Mouse (Mus musculus) CH12.LX (cell line): Measurements from ENCODE around the gene Zfp423. TPM values are rescaled to one million over a fixed set of nuclear protein-coding genes. Genes with fewer than 3 reads are reported as not detected.

Experiments
- DNase-seq: peaks from one replicate; pipeline ENCODE4 v3.0.0-alpha.2; 2013; ENCODE audit errors: extremely low read depth
- H3K27ac ChIP-seq: 2 replicates; pipeline ENCODE4 v1.5.1; 2012; ENCODE audit warnings: low read depth, mild to moderate bottlenecking, control low read depth, moderate library complexity; ENCODE audit not compliant: insufficient read depth
- H3K27me3 ChIP-seq: replicated peaks from 2 replicates; pipeline ENCODE3; 2012; ENCODE audit warnings: inconsistent platforms
- H3K36me3 ChIP-seq, 2 experiments: replicated peaks in 1 of 2; 2 replicates each; pipeline versions ENCODE3 to v1.6.1; 2012; ENCODE audit warnings: inconsistent platforms in 1 of 2, low read length in 1 of 2, mild to moderate bottlenecking in 1 of 2, mixed read lengths in 1 of 2, moderate library complexity in 1 of 2; ENCODE audit not compliant: control insufficient read depth in 1 of 2, insufficient read depth in 1 of 2
- H3K4me1 ChIP-seq, 2 experiments: 2 replicates each; pipeline ENCODE4 v1.6.1; 2012; ENCODE audit warnings: inconsistent platforms in 1 of 2, moderate library complexity in 1 of 2; ENCODE audit not compliant: insufficient read depth in 2 of 2, control insufficient read depth in 1 of 2
- H3K4me2 ChIP-seq: 2 replicates; pipeline ENCODE4 v1.6.1; 2012; ENCODE audit warnings: low read depth, mild to moderate bottlenecking, control low read depth; ENCODE audit not compliant: poor library complexity, insufficient read depth, severe bottlenecking
- H3K4me3 ChIP-seq, 3 experiments: fragments of 150-350 bp in 1 of 3; sonication (generic) in 1 of 3; replicated peaks in 1 of 3; 2 replicates each; pipeline versions ENCODE3 to v1.5.1; 2011 to 2012; ENCODE audit warnings: low read depth in 2 of 3, low read length in 2 of 3, mild to moderate bottlenecking in 2 of 3, moderate library complexity in 2 of 3, control low read depth in 1 of 3, improper control_type of control experiment in 1 of 3, inconsistent platforms in 1 of 3, mixed read lengths in 1 of 3; ENCODE audit not compliant: poor library complexity in 1 of 3
- H3K79me2 ChIP-seq: replicated peaks from 2 replicates; pipeline ENCODE4 v1.6.1; 2012; ENCODE audit warnings: mild to moderate bottlenecking, moderate library complexity; ENCODE audit not compliant: control insufficient read depth, poor library complexity, insufficient read depth, severe bottlenecking; ENCODE audit errors: extremely low read depth
- H3K9ac ChIP-seq: 2 replicates; pipeline ENCODE4 v1.6.1; 2012; ENCODE audit warnings: low read depth, mild to moderate bottlenecking, control low read depth, moderate library complexity; ENCODE audit not compliant: insufficient read depth
- H3K9me3 ChIP-seq: replicated peaks from 2 replicates; pipeline ENCODE3; 2012; ENCODE audit warnings: low read length, inconsistent platforms, mixed read lengths
- CHD1 ChIP-seq: IDR thresholded peaks from 2 replicates; pipeline ENCODE4 v1.6.1; 2012; ENCODE audit warnings: low read depth, low read length, improper control_type of control experiment, inconsistent platforms
- CTCF ChIP-seq, 2 experiments: IDR thresholded peaks in 1 of 2; conservative IDR thresholded peaks in 1 of 2; 2 replicates each; pipeline ENCODE4 v1.5.1; 2011 to 2012; ENCODE audit warnings: low read depth in 2 of 2, low read length in 2 of 2, improper control_type of control experiment in 1 of 2, inconsistent platforms in 1 of 2, mild to moderate bottlenecking in 1 of 2, moderate library complexity in 1 of 2
- E2F4 ChIP-seq: IDR thresholded peaks from 2 replicates; pipeline ENCODE4 v1.6.1; 2011; ENCODE audit warnings: low read depth, low read length, improper control_type of control experiment; ENCODE audit not compliant: insufficient replicate concordance
- ETS1 ChIP-seq: conservative IDR thresholded peaks from 2 replicates; pipeline ENCODE4 v1.6.1; 2012; ENCODE audit warnings: low read depth, mild to moderate bottlenecking, inconsistent platforms, low read length, improper control_type of control experiment, moderate library complexity
- GABPA ChIP-seq: IDR thresholded peaks from 2 replicates; pipeline ENCODE4 v1.6.1; 2012; ENCODE audit warnings: low read depth, low read length, improper control_type of control experiment, inconsistent platforms; ENCODE audit not compliant: insufficient replicate concordance
- JUN ChIP-seq: IDR thresholded peaks from 2 replicates; pipeline ENCODE4 v1.6.1; 2011; ENCODE audit warnings: low read depth, mild to moderate bottlenecking, low read length, improper control_type of control experiment, moderate library complexity; ENCODE audit not compliant: insufficient read depth
- JUND ChIP-seq: conservative IDR thresholded peaks from 2 replicates; pipeline ENCODE4 v1.6.1; 2011; ENCODE audit warnings: low read depth, low read length, improper control_type of control experiment
- KAT2A ChIP-seq: IDR thresholded peaks from 2 replicates; pipeline ENCODE4 v1.6.1; 2012; ENCODE audit warnings: low read length, improper control_type of control experiment, inconsistent platforms; ENCODE audit not compliant: insufficient replicate concordance
- MAX ChIP-seq: IDR thresholded peaks from 2 replicates; pipeline ENCODE4 v1.6.1; 2011; ENCODE audit warnings: low read length, improper control_type of control experiment
- MAZ ChIP-seq: IDR thresholded peaks from 2 replicates; pipeline ENCODE4 v1.6.1; 2012; ENCODE audit warnings: low read depth, mild to moderate bottlenecking, inconsistent platforms, low read length, improper control_type of control experiment, moderate library complexity
- MEF2A ChIP-seq: IDR thresholded peaks from 2 replicates; pipeline ENCODE4 v1.6.1; 2014; ENCODE audit warnings: low read depth, mild to moderate bottlenecking, inconsistent platforms, low read length, improper control_type of control experiment, borderline replicate concordance
- MXI1 ChIP-seq: IDR thresholded peaks from 2 replicates; pipeline ENCODE4 v1.6.1; 2011; ENCODE audit warnings: mild to moderate bottlenecking, low read depth, low read length, improper control_type of control experiment
- POLR2AphosphoS2 ChIP-seq: IDR thresholded peaks from 2 replicates; pipeline ENCODE4 v1.6.1; 2011; ENCODE audit warnings: low read depth, low read length, improper control_type of control experiment
- RCOR1 ChIP-seq: conservative IDR thresholded peaks from 2 replicates; pipeline ENCODE4 v1.6.1; 2012; ENCODE audit warnings: low read depth, mild to moderate bottlenecking, inconsistent platforms, low read length, improper control_type of control experiment
- SMC3 ChIP-seq: IDR thresholded peaks from 2 replicates; pipeline ENCODE4 v1.6.1; 2011; ENCODE audit warnings: low read depth, low read length, improper control_type of control experiment
- TBP ChIP-seq: conservative IDR thresholded peaks from 2 replicates; pipeline ENCODE4 v1.6.1; 2011; ENCODE audit warnings: low read depth, low read length, improper control_type of control experiment
- UBTF ChIP-seq: IDR thresholded peaks from 2 replicates; pipeline ENCODE4 v1.6.1; 2012; ENCODE audit warnings: low read depth, mild to moderate bottlenecking, inconsistent platforms, low read length, improper control_type of control experiment, moderate library complexity
- USF1 ChIP-seq: IDR thresholded peaks from 2 replicates; pipeline ENCODE4 v1.6.1; 2014; ENCODE audit warnings: low read depth, mild to moderate bottlenecking, inconsistent platforms, low read length, improper control_type of control experiment
- USF2 ChIP-seq: conservative IDR thresholded peaks from 2 replicates; pipeline ENCODE4 v1.6.1; 2011; ENCODE audit warnings: low read depth, low read length, improper control_type of control experiment
- ZMIZ1 ChIP-seq: IDR thresholded peaks from 2 replicates; pipeline ENCODE4 v1.6.1; 2012; ENCODE audit warnings: low read depth, mild to moderate bottlenecking, inconsistent platforms, low read length, improper control_type of control experiment
- dilution Hi-C: fragments of 300-500 bp; cut with MboI; formaldehyde crosslinking; loops from 2 replicates; pipeline ENCODE4 v1.14.3; 2020; ENCODE audit warnings: low sequenced_read_pairs; ENCODE audit not compliant: extremely low pct_unique_long_range_greater_than_20kb, extremely low pct_ligation_motif_present
- in situ Hi-C: fragments of 300-500 bp; cut with MboI; formaldehyde crosslinking; loops from 3 replicates; pipeline ENCODE4 v1.14.3; 2019; ENCODE audit warnings: low sequenced_read_pairs, low pct_ligation_motif_present, low pct_unique_long_range_greater_than_20kb, mixed read lengths
- polyA plus RNA-seq: library from polyadenylated mRNA; unstranded; fragments of >175 nt; gene quantifications from 2 replicates; pipeline ENCODE4 v1.2.1, GENCODE M21; 2012; ENCODE audit warnings: low read depth; ENCODE audit not compliant: insufficient read length
- total RNA-seq, 2 experiments: library from RNA; depleted of rRNA; stranded (reverse); fragments of 300-350 nt in 1 of 2; fragments of >200 nt in 1 of 2; gene quantifications; 2 replicates each; pipeline ENCODE4 v1.2.3; 2012 to 2014

The Zfp423 gene
- total and polyA plus RNA-seq, 3 experiments: 0.25 to 2.7 (median 0.32) TPM

DNA sequence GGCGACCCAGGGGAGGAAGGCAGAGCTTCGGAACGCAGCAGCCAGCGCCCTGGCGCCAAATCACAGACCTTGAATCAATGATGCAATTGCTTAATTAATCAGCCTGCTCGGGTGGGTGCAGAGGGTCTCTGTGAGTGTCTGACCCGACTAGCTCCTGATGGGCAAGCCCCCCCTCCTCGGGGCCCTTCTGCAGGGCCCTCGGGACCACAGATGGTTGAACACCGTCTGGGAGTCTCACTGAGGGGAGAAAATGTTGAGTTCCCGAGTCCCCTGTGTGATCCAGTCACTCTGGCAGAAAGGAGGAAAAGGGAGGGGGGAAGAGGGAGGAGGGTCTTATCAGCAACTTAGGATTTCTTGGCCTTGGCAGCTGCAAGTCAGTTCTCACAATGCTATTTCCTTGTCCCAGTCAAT is 124.0 kb downstream of the Zfp423 start:
- H3K4me2 ChIP-seq: no peak overlapping the region

GRCm38 (mm10) chr8:87834656-87835055 is 124.7 kb downstream of the Zfp423 start:
- no peak for DNase-seq
- peaks cover 0 to 8% of the 10 kb centered on the region in 2 experiments; a peak in 1 of 4 replicates for H3K4me1 ChIP-seq
- dilution Hi-C loops: no loop called here
- no peak overlapping the region for H3K9ac ChIP-seq
- H3K4me3 ChIP-seq: no peak overlapping the region
- no peak overlapping the region for H3K27ac ChIP-seq
- H3K79me2 ChIP-seq: no peaks in the 10 kb centered on the region
- no peaks in the 10 kb centered on the region for H3K27me3 ChIP-seq
- in situ Hi-C loops: no loop called here
- H3K36me3 ChIP-seq: no peaks in the 10 kb centered on the region
- H3K4me2 ChIP-seq: no peak overlapping the region
- H3K9me3 ChIP-seq: no peaks in the 10 kb centered on the region
- TF ChIP-seq GABPA (no peak), JUND (no peak), ETS1 (no peak), RCOR1 (no peak), UBTF (no peak), MEF2A (no peak), JUN (no peak), MAX (no peak), CTCF (conservative IDR thresholded peaks at IDR 0.05 in 1 of 2, IDR thresholded peaks at IDR 0.05 in 1 of 2; ENCODE audit: low read depth in 2 of 2, low read length in 2 of 2) (no peak), USF2 (no peak), TBP (no peak), ZMIZ1 (no peak), MAZ (no peak), SMC3 (no peak), MXI1 (no peak), CHD1 (no peak), POLR2AphosphoS2 (no peak)

More for the DNA sequence above, 124.0 kb downstream of the Zfp423 start:
- DNase-seq: no peak
- no peak for TF ChIP-seq USF1
- TF ChIP-seq JUN: no peak
- no peak for TF ChIP-seq E2F4
- no peak for TF ChIP-seq MXI1
- TF ChIP-seq KAT2A: no peak
- TF ChIP-seq MAX: no peak
- Histone ChIP-seq H3K79me2 (no peaks in the 10 kb centered on the region), H3K4me3 (no peak overlapping the region), H3K27me3 (no peaks in the 10 kb centered on the region), H3K27ac (no peak overlapping the region), H3K9me3 (no peaks in the 10 kb centered on the region), H3K4me1 (peaks cover 0 to 8% of the 10 kb centered on the region in 2 experiments; a peak in 1 of 4 replicates), H3K36me3 (no peaks in the 10 kb centered on the region), H3K9ac (no peak overlapping the region)
- dilution Hi-C loops (no loop called here), in situ Hi-C loops (no loop called here)
